Mouse (Mus musculus) retina, postnatal 7 days (tissue): Measurements from ENCODE around the gene Fbxo47.

Experiments used
- DNase-seq: peaks from one replicate; pipeline ENCODE4 v3.0.0-alpha.2; 2012; ENCODE audit warnings: low read depth, low spot score

The Fbxo47 gene

DNA sequence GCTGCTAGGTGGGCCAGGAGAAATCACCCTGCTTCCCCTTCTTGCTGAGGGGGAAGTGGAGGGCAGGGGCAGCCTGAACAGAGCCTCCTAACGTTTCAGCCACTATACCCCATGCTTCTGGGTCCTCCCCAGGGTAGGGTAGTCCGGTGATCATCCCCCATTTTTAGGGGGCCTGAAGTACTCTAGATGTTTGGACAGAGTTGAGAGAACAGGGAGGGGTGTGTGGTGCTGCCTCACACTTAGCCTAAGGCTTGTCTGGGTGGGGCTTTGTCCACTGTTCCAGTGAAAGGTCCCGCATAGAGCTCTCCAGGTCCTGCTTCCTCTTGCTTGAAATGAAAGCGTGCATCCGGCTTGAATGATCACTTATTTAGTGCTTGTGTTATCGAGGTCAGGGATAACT lies 53.5 kb downstream of the Fbxo47 start:
- no peak for DNase-seq

DNA sequence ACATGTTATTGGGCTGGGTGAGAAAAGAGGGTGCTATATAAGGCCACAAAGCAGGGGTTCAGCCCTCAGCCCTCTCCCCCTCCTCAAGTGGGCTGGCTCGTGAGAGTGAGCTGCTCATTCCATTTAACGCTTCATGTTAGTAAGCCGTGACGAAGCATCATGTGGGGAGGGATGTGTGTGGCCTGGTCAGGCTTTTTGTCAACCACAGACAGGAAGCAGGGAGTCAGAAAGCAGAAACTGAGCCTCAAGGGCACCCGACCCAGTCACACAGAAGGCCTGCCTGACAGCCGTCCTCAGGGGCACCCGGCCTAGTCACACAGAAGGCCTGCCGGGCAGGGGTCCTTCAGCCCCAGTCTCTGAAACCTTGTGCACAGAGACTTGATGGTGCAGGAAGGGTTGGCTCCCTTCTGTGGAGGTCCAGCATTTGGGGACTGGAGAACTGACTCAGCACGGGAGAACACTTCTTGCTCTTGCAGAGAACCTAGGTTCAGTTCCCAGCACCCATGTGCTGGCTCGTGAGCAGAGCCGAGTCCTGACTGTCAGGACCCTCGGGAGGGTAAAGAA lies 54.0 kb downstream of the Fbxo47 start:
- DNase-seq, result no peak

DNA sequence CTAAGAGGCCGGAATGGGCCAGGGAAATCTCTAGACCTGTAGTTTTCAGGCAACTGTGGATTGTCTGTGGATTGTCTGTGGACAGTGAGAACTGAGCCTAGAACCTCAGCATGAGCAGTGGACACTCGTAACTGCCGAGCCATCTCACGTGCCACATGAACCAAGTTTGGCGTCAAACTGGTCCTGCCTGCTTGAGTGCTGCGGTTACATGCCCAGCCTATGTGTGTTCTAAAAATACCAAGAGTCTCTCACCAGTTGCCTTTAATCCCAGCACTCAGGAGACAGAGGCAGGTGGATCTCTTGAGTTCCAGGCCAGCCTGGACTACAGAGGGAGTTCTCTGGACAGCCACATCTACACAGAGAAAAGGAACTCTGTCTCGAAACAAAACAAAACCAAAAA lies 54.6 kb downstream of the Fbxo47 start:
- no peak for DNase-seq

DNA sequence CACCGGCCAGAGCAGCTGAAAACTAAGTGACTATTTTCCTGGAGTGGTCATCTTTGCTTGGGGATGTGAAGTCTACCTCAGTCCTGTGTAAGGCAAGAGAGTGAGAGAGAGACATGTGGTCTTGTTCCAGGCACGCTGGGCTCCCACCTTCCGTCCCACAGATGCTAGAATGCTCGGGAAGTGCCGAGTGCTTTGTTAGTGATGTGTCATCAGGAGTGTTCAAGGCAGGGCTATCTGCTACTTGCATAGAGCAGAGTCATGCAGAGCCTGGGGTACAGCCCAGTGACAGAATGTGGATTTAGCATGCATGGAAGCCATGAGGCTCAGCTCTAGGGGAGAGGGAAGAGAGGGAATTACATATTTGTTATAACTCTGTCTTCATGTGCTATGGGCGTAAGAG lies 56.3 kb downstream of the Fbxo47 start:
- DNase-seq, result no peak

DNA sequence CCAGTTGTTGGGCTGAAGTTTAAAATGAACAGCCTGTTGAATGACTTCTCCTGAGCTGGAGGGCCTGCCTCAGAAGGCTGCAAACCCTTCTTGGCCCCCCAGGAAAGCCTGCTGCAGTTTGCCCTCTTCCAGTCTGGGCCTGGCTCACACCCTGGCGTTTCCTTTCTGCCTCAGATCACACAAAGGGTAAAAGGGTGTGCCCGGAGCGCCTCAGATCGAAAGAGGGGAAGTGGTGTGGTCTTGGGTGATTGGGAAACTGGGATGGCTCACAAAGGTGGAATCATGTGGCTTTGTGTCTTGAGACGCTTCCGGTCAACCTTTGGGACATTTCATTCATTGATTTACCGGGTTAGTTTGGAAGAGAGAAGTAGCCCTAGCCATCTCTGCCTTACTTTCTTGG lies 57.5 kb downstream of the Fbxo47 start:
- no peak for DNase-seq

DNA sequence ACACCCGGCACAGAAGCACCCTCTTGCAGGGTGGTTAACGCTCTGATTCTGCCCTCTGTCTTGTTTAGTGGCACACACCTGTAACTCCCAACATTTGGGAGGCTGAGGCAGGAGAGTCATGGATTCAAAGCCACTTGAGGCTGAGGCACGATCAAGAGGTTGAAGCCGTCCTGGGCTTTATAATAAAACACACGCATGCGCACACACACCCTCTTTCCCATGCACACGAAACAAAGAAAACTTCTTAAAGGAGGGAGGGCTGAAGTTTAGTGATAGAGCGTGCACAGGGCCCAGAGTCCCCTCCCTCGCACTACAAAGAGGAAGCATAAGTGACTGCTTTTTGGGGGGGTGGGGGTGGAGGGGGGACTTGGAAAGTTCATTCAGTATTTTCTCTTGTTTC lies 58.0 kb downstream of the Fbxo47 start:
- no peak for DNase-seq

DNA sequence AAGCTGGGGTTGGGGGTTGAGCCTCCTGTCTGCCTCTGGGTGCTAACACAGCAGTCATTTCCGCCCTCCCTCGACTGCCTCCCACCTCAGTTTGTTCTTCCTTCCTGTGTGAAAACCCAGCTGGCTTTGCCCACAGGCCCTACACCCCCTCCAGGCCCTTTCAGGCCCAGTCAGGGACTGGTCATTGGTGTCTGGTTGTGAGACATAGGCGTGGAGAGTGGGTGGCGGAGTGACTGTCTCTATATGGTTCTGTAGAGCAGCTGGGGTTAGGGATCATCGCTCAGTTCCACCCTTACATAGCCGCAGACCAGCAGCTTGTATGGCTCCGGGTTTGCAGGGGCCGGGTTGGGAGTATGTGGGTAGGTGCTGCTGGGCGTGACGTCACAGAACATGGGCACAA lies 58.7 kb downstream of the Fbxo47 start:
- no peak for DNase-seq

DNA sequence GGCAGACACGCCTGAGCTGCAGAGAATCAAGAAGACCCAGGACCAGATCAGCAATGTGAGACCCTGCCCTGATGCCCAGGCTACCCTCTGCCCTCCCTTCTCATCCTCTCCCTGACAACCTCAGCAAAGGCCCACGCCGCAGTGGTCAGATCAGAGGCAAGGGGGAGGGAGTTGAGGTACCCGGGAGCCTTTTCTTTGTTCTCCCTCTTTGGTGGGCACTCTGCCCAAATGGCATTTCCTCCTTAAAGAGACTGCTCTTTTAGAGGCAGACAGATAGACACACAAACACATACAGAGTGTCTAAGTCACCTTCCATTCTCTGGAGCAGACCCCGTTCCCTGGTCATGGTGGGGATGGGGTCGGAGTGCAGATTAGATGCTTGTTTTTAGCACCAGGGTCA lies 59.1 kb downstream of the Fbxo47 start:
- DNase-seq, result no peak

DNA sequence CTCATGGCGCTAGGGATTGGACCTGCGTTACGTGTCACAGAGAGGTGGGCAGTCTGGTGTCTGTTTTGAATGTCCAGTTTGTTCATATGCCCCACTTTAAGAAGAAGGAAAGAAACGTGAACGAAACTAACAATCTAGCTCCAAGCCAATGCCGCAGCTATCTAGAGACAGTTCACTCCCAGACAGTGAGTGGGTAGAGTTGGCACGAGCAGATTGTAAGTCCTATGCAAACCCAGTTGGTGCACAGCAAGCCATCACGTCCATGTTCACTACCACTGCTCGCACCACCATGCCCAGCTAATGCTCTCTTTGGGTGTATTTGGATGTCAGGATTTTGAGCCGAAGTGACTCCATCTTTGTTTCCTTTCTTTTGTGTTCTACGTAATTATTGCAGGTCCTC lies 59.8 kb downstream of the Fbxo47 start:
- DNase-seq, result no peak

DNA sequence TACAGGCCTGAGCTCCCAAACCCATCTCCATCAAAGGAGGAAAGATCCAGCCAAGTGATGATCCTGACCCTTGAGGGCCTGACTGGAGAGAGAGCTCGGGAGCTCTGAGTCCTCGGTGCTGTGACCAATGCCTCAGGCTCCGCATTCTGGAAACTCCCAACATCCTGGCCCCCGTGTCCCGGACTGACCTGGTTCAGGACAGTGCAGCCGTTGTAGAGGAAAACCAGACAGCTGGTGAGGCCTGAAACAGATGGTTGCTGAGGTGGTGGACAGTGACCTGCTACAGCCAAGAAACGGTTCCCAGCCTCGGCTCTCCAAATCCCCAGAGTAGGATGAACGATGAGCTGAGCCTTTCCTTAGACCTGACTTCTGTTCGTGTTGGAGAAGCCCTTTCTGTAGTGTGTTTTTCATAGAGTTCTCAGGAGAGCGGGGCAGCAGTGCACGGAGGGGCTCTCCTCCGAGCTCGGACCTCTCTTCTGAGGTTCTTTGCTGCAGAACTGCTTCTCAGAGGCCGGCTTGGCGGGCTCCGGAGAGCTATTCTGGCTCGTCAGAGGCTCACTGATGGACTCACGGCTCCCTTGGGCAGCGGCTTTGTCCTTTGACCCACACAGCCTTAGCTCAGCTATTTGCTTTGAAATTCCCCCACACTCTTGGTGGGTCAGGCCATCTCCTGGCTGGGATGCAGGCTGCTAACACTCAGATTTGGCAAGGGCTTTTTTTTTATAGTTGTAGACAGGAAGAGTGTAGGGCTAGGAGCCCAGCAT lies 60.9 kb downstream of the Fbxo47 start:
- no peak for DNase-seq

DNA sequence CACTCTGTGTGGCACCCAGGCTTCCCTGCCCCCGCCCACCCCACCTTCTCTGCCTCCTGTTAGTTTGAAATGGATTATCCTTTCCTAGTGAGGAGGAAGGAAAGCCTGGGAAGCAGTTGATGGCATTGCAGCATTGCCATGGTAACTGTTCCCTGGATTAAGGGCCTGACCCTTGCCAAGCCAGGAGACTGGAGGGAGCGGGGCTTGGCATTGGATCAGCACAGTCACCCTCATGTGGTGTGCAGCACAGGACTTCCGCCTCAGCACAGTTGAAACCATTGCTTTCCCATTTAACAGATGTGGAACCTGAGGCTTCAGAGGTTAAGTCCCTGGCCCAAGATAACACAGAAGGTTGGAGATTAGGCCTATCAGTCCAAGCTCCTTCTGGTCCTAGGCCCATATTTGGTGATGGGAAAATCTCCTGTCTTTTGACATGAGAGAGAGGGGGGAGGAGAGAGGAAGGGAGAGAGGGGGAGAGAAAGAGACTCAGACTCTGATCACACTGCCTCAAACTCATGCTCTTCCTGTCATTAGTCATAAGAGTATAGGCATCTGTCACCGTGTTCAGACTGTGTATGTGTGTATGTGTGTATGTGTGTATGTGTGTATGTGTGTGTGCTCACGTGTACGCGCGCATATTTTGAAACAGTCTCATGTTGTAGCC lies 62.4 kb downstream of the Fbxo47 start:
- DNase-seq, result no peak

DNA sequence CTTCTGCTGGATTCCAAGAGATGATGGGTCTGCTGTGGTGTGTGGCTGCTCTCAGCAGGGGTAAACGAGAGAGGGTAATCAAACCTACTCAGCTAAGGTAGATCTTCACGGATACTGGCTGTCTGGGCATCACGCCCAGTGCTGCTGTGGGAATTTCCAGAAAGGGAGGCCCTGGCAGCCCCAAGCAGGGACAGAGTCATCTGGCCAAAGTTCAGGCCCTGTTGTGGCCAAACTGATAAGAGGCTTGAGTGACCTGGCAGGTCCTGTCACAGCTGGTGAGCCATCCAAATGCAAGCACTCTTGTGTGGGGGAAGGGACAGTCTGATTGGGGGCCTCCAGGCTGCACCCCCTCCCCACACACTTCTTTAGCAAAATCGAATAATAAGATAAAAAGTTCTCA lies 63.1 kb downstream of the Fbxo47 start:
- no peak for DNase-seq

DNA sequence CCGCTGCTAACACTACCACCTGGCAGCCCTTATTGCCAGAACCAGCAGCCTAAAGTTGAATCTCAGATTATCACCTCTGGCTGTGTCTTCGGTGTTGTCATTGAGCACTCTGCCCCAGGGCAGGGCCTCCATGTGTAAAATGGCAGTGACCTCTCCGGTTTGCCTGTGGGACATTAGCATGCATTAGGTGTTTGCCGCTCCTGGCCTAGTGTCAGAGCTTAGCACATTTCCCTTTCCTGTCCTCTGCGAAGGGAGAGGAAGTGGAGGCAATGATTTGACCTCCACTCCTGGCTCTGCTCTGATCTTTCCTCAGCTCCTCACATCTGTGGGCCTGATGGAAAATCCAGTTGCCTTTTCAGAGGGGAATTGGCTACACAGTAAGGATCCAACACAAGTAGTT lies 64.0 kb downstream of the Fbxo47 start:
- DNase-seq, result no peak

DNA sequence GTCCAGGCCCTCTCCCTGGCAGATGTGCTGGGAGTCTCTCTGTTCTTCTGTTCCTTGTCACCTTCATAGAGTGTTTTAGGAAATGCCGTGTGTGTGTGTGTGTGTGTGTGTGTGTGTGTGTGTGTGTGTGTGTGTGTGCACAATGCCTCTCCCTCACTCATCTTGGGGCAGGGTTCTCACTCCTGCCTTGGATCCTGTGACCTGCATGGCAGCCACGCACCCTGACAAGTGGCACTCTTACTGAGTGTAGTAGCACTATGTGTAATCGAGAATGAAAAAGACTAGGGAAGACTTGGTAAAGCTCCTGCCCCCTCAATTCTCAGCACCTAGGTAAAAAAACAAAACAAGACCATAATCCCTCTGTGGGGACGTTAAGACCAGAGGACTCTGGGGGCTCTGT lies 64.9 kb downstream of the Fbxo47 start:
- DNase-seq, result no peak

DNA sequence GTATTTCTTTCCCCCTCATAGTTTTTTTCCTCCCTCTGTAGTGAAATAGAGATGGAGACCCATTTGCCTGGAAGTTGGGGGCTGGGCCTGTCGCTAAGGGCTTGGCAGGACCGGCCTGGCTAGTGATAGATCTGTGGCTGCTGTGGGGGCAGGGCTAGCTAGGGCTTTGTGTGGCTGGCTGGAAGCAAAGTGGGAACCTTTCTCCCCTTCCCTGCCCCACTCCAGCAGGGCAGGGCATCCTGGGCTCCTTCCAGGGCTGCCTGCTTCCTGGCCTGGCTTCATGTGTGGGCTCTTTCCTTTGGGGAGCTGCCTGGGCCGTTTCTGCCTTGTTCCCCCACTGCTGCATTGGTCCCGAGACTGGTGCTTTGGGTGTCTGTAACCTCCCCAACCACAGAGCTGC lies 65.4 kb downstream of the Fbxo47 start:
- no peak for DNase-seq

DNA sequence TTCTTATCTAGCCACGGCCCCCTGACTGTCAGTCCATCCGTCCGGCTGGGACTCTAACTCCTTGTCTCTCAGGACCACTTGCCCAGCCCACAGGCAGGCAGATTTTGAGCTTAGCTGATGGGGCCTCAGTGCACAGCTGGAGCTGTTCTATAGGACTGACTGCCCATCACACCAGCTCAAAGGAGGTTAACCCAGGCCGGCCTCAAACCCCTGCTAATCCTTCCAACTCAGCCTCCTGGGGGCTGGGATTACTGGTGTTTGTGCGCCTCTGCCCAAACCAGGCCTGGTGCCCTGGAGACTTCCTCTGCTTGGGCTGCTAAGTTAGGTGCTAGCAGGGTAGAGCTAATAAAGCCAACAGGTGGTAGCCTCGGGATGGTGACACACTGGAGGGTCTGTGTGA lies 66.0 kb downstream of the Fbxo47 start:
- DNase-seq, result no peak

DNA sequence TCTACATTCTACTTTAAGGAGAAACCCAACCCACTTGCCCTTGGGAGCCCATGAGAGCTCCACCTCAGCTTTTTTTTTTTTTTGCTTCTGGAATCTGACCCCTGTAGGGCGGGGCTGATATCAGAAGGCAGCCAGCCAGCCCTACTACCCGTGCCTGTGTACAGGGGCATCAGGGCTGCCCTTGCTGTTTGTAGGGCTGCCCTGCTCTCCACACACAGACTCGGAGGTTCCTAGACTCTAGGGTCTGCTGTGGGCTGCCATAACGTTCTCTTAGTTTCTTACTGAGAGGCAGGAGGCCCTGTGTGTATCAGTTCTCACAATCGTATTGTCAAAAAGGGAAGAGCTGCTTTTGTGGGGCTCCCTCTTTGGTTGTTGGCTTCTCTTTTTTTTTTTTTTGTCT lies 66.6 kb downstream of the Fbxo47 start:
- DNase-seq, result no peak

DNA sequence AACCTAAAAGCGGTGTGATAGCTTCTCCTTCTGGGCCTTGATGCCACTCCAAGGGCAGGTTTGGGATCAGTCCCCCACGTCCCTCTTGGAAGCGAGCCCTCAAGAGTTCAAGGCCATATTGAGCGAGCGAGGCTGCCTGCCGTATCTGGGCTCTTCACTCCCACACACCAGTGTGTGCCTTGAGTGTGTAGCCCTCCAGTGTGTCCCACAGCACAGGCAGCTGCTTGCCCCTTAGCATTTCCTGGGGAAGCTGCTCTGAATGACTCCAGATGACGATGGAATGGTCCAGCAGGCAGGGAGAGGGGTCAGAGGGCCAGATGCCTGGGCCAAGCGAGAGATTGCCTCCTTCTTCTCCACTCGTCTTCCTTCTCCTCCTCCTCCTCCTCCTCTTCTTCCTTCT lies 67.0 kb downstream of the Fbxo47 start:
- no peak for DNase-seq

DNA sequence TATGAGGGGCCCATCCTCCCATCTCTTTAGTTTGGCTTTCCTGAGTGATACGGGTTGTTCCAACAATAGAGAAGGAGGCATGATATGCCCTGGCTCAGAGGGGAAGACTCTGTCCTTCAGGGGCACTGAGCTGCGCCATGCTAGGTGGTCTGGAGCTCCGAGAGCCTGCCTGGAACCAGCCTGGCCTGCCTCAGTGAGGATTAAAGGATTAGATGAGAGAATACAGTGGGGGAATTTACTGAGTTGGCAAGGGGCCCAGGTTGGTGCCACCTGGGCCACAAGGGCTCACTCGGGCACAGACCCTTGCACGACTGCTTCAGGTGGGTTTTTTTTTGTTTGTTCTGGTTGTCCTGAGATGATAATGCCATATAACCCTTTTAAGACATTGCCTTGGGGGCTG lies 67.8 kb downstream of the Fbxo47 start:
- DNase-seq, result no peak

DNA sequence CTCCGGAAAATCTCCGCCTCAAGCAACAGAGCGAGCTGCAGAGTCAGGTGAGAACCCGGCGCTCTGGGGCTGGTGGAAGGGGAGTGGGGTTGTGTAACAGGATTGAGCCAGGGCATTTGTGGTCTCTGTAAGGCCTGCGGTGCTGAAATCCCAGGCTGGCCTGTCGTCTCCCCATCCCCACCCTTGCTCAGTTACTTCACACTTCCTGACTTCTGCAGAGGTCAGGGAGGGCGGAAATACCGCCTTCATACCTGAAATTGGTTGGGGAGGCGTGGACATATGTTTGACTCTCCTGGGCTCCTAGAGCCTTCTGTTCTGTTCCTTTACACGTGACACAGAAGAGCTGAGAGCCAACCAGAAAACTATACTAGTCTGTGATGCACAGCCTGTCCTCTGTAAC lies 68.2 kb downstream of the Fbxo47 start:
- no peak for DNase-seq

DNA sequence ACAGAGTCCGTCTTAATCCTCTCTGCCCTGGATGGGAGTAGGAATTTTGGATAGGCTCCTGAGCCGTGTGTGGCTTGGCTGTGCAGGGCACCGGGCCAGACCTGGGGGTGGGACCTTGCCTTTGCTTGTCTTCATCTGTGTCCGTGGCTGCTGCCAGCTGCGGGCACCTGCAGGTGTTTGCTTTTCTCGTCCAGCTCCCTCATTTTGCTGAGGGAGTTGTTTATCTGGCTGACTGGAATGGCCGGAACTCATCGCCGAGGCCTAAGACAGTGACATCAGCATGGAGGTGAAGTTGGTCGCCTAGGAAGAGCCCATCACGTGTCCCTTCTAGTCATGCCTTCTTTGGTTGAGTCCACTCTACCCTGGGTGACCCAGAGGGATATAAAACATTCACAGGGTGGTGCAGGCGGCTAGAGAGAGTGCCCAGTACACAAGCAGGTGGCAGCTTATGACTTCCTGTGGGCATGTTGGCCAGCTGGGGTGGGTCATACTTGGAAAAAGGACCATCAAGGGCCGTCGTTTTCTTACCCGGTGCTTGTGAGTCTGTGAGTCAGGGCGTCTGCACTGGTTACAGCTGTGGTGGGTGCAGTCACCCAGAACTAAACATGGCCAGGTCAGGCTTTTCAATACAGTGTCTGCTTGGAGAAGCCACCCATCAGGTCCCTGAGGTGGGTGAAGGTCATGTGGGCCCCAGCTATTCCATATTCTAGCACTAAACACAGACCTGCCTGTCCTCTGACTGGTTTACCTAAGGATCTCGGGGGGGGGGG lies 70.0 kb downstream of the Fbxo47 start:
- DNase-seq, result no peak

DNA sequence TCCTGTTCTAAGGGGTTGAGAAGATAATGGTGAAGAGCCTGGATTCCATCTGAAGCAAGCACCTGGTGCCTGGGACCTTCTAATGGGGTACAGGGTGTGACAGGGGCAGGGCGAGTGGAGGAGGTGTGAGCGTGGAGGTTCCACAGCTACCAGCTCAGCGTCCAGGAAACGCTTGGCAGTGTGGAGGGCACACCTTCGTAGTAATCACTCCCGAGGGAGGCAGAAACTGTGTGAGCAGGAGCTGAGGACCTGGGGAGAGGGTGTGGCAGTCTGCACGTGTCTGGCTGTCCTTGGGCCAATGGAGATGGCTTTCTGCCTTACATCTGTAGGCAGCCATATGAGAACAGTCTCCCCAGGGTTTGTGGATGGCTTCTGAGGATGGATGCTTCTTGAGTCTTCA lies 70.9 kb downstream of the Fbxo47 start:
- DNase-seq, result no peak

DNA sequence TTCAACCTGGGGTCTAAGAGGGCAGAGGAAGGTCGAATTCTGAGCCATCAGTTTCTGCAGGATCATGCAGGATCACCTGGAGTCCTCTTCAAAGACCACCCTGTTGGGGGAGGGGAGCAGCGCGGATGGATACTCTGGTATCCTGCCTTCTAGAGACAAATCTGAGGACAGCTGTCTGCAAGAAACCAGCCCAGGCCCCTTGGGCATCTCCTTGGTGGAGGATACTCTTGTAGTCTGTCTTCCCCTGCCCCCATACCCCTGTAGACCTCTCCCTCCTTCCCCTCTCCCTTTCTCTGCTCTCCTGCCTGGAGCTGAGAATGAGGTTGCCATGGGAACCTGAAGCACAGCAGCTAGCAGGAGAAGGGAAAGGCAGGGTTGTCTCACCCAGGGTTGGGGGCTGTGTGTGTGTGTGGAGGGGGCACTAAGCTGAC lies 71.4 kb downstream of the Fbxo47 start:
- DNase-seq, result peak; percentile 32
